Mouse (Mus musculus): Measurements from ENCODE around the gene Slc37a2.
"Not testable (repeated sequence)": the region's sequence is repeated elsewhere in the genome, so short reads cannot be mapped to it uniquely, and the experiment has no call there.

Gene Slc37a2

DNA sequence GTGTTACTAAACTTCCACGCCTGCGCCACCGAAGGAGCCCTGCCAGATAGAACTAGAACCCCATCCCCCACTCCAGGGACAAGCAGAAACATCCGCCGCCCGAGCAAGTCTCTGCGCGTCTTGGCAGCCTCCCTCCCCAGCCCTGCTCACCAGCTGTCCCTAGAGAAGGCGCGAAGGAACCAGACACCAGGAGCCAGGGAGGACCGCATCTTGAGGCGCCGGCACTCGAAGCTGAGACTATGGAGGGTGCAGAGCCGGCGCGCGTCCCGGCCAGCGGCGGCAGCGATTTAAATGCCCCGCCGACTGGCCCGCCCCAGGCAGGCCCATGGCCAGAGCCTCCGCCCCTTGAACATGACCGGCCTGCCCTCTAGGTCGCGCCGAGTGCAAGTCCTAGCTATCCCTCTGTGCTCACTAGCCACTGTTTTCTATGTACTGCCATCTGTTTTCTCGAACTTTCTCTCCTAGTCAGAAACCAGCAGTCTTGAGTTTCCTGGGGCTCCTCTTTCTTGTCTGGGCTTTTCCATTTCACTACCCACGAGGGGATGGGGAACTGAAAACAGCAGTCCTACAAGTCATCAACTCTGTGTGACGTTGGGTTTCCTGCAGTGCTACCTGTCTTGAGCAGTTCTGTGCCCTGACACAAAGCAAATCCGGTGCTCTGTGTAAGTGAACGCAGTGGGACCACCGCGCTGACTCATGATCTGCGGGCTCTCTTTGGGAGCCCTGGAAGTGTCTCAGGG, at the start of gene Slc37a2:
Gene Slc37a2 (minus strand): TSS at position 590 of the 740 bp plus-strand sequence.
- peak in 1 of 2 experiments; percentile 37 for DNase-seq (ENCODE audit: low spot score in 2 of 2)

DNA sequence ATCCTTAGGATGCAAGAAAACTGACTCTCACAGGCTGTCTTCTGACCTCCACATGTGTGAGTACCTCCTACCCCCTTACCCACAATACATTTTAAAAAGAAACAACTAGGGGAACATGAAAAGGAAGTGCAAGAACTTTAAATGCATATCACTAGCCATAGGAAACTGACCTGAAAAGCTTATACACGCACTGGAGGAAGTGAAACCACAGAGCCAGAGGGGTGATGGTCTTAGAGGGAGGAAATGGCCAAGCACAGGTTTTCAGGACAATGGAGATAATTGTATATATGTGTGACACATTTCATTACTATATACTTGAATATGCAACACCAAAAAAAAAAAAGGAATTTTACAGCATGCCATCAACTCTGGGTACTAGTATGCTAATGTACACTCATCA, 46.2 kb upstream of the Slc37a2 start:
- DNase-seq (ENCODE audit: low spot score in 2 of 2) = no peak

DNA sequence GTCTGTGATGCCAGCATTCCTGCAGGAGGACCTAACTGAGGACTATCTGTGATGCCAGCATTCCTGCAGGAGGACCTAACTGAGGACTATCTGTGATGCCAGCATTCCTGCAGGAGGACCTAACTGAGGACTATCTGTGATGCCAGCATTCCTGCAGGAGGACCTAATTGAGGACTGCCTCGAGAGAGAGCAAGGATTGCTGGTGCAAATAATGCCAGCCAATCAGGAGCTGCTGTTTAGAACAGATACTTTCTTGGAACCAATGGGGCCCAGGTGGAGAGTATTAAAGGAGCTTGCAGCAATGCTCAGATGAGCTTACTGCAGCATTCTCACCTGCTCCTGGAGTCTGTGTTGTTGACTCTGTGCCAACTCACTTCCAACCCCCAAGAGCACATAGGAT, 45.0 kb upstream of the Slc37a2 start:
- not testable (repeated sequence) for DNase-seq (ENCODE audit: low spot score in 2 of 2)

DNA sequence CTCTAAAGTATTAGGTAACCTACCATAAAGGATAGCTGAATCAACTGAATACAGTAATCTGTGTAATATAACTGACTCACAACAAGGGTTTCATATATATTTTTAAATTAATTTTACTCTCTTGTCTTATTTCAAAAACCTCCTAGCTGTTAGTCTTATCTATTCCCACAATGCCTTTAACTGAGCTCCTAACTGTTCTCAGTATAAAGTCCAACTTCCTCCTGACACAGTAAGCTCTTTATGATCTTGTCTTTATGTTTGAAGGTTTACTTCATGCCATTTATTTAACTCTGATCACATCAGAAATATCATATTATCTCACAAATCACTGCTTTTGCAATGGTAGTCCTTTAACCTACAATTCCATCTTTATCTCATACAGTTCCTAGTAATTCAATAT, 40.0 kb upstream of the Slc37a2 start:
- DNase-seq (ENCODE audit: low spot score in 2 of 2) = no peak

DNA sequence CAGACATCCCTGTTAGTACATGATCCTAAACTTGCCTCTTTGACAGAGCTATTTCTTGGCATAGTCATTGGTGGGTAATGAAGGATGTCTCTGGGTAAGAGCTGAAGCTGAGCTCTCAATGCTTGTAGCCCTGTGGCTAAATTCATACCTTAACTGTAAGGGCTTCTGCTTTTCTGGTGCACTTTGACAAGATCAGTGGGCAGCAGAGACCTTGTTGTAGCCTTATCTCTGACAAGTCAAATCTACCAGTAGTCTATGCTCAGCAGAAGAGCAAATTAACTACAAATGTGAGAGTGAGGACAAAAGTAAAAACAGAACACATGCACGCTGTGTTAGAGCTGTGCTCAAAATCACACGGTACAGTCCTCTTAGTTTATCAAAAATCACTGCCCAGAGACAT, 11.1 kb upstream of the Slc37a2 start:
- DNase-seq (ENCODE audit: low spot score in 2 of 2) = no peak

DNA sequence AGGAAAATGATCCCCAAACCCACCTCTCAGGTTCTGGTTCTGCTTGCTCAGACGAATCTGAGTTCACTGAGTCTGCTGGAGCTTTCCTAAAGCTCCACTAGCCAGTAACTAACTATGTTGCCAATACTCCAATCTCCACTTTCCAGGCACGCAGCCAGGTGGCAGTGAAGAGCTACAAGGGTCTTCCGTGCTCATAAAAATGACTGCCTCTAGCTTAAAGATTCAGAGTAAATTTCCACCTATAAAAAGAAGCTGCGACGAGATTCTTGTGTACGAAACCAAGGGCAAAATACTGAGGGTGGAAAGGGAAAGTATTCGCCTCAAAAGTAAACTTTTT, 319 bp upstream of the Slc37a2 start:
- peak in 1 of 2 experiments; percentile 63 for DNase-seq (ENCODE audit: low spot score in 2 of 2)

DNA sequence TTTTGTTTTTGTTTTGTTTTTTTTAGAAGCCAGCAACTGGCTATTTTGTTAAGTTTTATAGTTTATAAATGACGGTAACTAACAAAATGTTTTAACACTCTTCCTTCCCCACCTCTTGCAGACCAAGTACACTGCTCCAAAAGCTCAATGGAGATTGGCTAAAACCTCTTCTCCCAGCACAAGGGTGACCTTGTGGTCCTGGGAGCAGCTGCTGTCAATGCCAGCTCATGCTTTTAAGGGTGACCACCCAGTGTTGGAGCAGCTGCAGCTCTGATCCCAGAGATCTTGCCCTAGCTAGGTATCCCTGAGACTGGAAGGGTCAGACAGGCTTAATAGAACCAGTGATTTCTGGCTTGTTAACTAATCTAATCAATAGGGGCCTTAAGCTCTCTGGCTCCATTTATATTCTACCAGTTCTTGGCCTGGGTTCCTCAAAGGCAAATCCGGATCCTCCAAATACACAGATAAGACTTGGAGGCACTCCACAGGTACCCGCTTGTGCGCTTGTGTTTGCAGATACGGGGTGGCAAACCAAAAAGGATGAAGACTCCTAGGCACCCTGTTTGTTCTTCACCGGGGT, 917 bp downstream of the Slc37a2 start:
- no peak for DNase-seq (ENCODE audit: low spot score in 2 of 2)

DNA sequence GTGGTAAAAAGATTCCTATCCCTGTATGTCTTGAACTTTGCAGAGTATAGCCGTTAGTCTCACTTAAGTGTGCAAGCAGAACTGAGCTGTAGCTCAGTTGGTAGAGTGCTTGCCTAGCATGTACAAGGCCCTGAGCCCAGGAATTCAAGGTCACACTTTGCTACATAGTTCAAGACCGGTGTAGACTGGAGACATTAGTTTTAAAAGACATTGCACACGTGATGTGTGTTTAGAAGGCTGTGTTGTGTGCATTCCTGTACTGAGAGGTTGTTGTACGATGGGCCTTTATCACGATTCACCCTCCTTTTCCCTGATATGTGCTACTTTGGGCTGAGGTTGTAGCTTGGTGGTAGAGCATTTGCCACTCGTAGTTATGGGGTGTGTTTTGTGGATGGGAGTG, 4.9 kb downstream of the Slc37a2 start:
- no peak for DNase-seq (ENCODE audit: low spot score in 2 of 2)

DNA sequence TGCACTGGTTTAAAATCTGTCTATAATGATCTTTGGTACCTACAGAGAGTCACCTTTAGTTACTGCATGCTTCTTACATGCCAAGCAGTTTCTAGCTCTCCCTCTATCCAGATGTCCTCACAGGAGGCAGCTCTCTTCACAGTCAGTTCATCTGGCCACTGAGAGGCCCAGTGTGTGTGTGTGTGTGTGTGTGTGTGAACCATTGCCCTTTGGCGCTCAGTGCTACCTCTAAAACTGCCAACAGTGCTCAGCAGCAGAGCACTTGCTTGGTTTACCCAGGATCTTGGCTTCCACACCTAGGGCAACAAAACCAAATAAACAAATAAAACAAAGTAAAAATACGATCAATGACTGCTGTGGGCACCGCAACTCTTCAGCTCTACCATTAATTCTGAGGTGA, 5.6 kb downstream of the Slc37a2 start:
- no peak for DNase-seq (ENCODE audit: low spot score in 2 of 2)

DNA sequence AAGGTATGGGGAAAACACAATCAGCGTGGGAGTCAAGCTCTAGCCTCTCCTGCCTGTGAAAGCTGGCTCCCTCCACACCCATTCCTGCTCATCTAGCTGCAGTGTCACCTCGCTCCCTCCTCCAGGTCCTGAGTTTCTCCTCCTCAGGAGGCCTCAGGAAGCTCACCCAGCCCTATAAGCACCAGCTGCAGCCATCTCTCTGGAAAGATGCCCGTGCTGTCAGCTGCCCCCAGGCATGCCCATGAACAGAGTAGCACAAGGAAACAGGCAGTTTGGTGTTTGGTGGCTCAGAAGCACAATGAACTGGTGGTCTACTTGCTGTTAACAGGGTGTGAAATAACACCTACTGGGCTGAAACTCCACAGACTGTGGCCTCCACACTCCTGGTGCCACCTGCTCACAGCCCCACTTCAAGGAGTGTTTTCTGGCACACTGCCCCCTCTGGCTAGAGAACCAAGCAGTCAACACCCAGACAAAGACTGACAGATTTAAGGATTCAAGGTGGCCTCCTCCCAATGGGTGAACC, 7.1 kb downstream of the Slc37a2 start:
- DNase-seq (ENCODE audit: low spot score in 2 of 2) = peak in 1 of 2 experiments; percentile 42

DNA sequence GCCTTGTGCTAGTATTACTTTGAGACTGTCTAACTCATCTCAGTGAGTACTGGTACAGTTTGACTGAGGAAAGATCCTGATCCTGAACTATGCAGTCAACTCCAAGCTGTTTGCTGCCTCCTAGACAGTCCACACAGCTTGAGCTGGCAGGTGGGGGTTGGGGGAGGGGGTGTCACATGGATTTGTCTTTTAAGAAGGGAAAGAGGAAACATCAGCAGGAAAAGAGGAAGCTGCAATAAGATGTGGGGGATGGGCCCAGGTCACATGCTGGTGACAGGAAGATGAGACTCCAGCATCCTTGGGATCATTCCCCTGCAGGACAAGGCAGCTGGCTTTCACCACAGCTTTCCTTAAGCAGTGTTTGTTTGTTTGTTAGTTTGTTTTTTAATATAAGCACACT, 8.1 kb downstream of the Slc37a2 start:
- DNase-seq (ENCODE audit: low spot score in 2 of 2) = no peak

DNA sequence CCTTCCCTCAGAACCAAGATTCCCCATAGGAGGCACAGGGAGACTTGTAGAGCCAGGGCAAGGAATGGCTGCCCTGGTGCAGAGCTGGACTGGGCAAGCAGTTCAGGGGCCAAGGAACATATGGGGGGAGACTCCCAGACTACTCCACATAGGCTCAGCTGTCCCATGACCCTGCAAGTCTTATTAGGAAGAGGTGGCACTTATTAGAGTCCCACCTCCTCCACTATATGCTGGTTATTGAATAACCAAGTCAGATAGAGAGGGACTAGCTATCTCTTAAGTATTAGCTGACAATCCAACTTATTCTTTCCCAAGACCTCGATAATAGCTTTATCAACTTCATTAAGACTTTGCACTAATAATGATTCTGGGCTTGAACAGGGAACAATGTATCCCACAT, 9.7 kb downstream of the Slc37a2 start:
- DNase-seq (ENCODE audit: low spot score in 2 of 2) = no peak

DNA sequence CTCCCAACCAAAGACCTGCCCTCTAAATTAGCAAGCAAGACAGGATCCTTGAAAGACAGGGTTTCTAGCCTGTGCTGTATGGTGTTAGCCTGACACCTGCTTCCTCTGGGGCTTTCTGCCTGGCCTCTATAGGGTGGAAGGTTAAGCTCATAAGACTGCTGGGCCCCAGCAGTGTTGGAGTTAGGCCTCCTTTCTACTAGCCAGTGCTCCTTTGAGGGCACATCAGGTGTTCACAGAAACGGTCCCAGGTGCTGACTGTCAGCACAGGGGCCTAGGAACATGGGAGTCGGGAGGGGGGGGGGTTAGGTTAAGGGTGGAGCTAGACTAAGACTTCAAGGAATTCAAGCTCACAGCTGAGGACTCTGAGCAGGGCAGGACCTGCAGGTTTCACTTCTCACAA, 10.1 kb downstream of the Slc37a2 start:
- no peak for DNase-seq (ENCODE audit: low spot score in 2 of 2)

DNA sequence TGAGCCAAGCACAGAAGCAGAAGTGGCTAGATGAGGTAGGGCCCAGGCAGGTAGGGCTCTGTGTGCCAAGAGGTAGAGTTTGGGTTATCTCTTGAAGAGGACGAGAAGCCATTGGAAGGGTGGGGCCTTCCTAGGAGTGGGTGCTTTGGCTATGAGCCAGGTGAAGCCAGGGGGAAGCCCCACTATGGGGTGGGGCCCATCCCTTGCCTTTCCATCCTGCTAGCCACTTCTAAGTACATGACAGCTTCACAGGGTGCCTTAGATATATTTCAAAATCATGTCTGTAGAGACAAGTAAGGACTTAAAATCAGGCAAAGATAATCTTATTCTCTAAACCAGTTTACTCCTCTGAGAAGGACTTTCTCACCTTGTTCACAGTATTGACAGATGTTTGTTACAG, 10.9 kb downstream of the Slc37a2 start:
- no peak for DNase-seq (ENCODE audit: low spot score in 2 of 2)

DNA sequence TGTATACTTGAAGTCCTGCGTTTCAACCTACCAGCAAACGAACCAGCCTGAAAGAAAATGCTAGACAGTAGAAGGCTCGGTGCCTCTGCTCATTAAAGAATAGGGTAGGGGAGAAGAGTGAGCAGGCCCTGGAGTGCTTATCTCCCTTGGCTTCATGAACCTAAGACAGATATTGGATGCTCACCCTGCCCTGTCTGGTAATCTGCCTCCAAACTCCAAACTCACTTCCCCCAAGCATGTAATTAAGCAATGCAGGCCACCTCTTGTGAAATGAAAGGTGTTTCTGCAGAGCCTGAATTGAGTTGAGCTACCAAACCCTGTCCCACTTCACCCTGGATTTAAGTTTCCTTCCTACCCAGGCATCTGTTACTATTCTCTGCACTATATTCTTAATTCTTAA, 12.8 kb downstream of the Slc37a2 start:
- DNase-seq (ENCODE audit: low spot score in 2 of 2) = no peak

DNA sequence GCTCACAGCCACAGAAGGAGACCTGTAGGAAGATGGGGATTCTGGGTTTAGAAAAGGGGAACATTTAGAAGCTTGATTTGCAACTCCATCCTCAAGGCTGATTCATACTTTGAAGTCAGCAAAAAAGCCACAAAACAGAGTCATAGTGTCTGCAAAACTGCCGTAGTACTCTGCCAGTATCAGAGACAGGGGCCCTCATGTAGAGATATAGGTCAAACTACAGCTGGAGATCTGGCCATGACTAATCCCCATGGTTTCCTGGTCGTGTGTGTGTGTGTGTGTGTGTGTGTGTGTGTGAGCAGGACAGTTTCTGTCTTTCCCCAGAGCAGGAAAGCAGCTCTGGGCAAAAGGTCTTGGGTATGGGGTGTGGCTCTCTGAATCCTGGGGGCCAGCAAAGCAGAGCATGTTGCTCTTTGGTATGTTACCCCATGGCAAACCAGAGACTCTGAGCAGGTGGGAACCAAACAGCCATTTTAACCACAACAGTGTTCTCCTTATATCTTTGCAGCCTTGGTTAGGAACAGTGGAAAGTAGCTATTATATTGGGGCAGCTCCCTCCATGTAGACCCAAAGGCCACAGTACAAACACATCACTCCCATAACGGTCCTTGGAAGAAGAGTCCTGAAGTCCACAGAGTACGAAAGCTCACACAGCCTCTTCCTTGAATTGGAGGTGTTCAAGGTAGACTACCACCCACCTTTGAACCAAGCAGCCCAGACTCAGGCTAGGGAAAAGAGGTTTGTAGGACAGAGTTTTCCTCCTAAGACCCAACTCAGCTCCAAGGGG, 19.4 kb downstream of the Slc37a2 start:
- DNase-seq (ENCODE audit: low spot score in 2 of 2) = no peak

DNA sequence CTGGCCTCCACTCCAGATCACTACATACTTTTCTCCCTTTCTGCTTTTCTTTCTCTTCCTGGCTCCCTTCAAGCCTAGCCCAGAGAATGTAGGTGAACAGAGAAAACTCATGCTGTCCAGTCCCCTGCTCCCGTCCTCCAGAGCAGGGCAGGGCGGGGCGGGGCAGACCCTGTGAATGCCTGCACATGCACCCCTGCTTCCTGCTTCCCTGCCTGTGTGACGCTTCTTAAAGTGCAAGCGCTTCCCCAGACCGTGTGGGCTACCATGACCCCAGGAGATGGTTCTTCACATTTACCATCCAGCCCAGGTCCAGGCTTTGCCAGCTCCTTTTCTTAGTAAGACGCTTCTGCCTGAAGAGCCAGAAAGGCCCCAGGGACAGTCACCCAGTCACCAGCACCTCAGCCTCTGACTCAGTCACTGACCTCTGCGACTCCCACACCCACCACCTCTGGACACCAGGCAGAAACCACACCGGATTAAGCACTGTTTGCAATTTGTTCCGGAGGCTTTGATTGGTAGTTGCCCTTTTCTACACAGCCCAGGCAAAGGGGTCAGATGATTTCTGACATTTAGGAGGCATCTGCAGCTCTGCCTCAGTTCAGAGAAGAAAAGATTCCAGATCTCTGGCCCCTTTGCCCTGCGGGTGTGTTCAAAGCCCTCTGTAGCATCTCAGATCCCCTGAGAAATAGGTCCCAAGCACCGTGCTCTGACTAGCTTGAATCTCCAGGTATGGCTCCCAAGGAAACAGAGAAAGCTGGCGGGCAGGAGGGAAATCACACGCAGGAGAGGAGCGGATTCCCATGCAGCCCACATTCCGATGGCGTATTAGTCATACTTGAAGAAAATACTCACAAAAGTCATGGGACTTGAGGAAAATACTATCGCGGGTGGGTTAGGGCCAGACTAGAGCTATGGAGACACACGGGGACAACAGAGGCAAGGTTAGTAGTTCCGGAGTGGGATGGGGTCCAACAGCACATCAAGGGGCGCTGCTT, 23.0 kb downstream of the Slc37a2 start:
- no peak for DNase-seq (ENCODE audit: low spot score in 2 of 2)

DNA sequence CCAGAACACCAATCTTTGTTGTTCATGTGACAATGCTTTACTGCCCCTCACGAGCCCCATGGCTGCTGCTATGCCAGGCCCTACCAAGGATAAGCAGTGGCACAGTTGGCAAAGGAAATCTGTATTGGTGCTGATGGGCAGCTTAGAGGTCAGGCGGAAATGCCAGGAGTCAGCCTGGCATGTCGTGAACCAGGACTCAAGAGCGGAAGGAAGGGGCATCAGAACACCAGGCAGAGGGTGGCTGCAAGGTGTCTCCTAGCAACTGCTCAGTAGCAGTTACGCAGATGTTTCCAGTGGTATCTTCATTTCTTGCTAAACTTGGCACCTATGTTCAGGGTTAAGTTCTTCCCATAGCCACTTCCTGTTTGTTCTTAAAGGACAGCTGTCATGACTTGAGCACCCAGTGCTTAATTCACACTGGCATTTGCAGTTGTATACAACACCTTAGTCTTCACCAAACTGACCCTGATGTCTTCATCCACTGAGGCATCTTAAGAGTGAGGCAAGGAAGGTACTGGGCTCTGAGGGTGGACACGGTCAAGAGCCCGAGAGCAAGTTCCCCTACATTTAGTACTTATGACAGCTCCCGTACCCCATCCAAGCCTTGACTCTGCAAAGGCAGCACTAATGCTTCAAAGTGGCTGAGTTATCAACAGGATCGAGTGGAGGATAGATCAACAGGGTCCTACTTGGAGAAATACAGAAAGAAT, 24.9 kb downstream of the Slc37a2 start:
- DNase-seq (ENCODE audit: low spot score in 2 of 2) = no peak

DNA sequence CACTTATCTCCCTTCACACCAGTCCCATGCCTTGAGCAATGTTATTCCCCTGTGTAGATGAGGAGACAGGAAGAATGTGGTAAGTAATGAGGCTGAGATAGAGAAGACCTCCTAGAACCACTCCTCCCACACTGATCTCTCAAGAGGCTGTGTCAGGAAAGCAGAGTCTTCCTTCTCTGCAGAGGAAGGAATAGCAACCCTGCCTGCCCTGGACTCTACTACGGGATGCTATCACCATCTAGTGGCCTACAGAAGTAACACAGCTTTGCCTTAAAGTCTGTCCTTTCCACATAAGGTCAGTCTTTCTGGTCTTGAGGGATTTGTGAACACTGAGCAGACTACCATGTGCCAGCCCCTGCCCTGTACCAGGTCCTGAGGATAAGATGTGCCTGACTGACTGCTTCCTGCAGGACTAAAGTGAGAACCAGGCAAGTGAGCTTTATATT, 25.6 kb downstream of the Slc37a2 start:
- DNase-seq (ENCODE audit: low spot score in 2 of 2) = peak in 1 of 2 experiments; percentile 59

DNA sequence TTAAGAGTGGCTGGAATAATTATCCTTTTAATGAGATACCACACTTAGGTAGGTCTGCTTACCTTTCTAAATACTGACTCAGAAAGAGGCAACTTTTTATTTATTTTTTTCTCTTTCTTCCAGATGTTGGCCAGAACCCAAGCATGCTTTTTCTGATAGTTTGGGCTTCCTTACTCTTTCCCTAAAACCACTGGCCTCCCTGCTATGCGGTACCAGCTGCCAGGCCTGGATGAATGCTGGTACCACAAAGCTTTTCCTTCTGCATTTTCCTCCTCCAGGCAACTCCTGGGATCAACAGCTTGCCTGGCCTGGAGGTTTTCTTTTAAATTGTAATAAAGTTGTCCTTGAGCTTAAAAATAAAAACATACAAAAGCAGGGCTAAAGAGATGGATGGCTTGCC, 30.0 kb downstream of the Slc37a2 start:
- no peak for DNase-seq (ENCODE audit: low spot score in 2 of 2)

DNA sequence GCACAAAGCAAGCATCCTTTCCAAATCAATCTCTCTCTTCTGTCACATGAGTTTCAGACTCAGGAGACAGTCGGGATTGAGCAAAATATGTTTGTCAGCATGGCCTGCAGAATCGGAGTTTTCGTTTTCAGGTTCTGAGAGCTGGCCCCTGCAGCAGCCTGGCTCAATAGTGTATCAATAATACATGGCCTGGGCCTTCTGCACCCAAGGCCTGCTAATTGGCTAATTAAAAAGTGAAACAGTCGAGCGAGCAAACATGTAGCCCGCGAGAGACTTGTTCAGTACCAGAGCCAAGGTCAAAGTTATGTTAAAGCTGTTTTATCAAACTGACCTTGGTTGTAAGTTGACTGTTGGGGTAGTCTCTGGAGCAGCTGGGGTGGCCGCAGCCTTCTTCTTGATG, 34.8 kb downstream of the Slc37a2 start:
- DNase-seq (ENCODE audit: low spot score in 2 of 2) = no peak

All from cerebellum, postnatal 4 days (tissue).